Mouse (Mus musculus) G1E (cell line): ENCODE measurements around the gene Hist1h2ao.

Experiments used
- CTCF ChIP-seq: IDR thresholded peaks from 2 replicates; pipeline ENCODE4 v1.5.1; 2012; ENCODE audit warnings: low read depth, low read length, inconsistent platforms, mixed read lengths
- GATA1 ChIP-seq: IDR thresholded peaks from 2 replicates; pipeline ENCODE4 v1.6.1; 2012; ENCODE audit warnings: borderline replicate concordance, low read length, inconsistent platforms, mixed read lengths
- GATA2 ChIP-seq: IDR thresholded peaks from 2 replicates; pipeline ENCODE4 v1.6.1; 2012; ENCODE audit warnings: low read depth, low read length, inconsistent platforms, borderline replicate concordance
- POLR2AphosphoS5 ChIP-seq: IDR thresholded peaks from 2 replicates; pipeline ENCODE4 v1.6.1; 2012; ENCODE audit warnings: low read depth, low read length, inconsistent platforms; ENCODE audit not compliant: insufficient replicate concordance

- TF ChIP-seq GATA2 = no peak
- TF ChIP-seq CTCF = no peak
- TF ChIP-seq GATA1 = no peak
- peak; percentile 99; the same call in 1 of the 2 replicates for TF ChIP-seq POLR2AphosphoS5
These were observed 23.9 kb upstream of the Hist1h2ao start for GRCm38 (mm10) chr13:21786189-21786898.
